Mouse (Mus musculus) adrenal gland, postnatal 10 days (tissue): Measurements from ENCODE around the gene Ogdh. TPM values are rescaled to one million over a fixed set of nuclear protein-coding genes. Genes with fewer than 3 reads are reported as not detected.
"Not testable (repeated sequence)": the region's sequence is repeated elsewhere in the genome, so short reads cannot be mapped to it uniquely, and the experiment has no call there.

Source experiments
- DNase-seq: peaks from one replicate; pipeline ENCODE4 v3.0.0; 2021; ENCODE audit warnings: mixed read lengths
- total RNA-seq, 2 experiments: library from RNA; stranded (reverse); gene quantifications; 2 replicates each; pipeline ENCODE4 v1.2.3; 2021

The Ogdh gene
- total RNA-seq, 2 experiments from 2014 or later: 854 to 941 TPM

GRCm38 (mm10) chr11:6366434-6366833 lies 75.0 kb downstream of the Ogdh start:
- no peak for DNase-seq

- DNase-seq: no peak
These were observed 75.7 kb downstream of the Ogdh start for GRCm38 (mm10) chr11:6367156-6367555.

DNA sequence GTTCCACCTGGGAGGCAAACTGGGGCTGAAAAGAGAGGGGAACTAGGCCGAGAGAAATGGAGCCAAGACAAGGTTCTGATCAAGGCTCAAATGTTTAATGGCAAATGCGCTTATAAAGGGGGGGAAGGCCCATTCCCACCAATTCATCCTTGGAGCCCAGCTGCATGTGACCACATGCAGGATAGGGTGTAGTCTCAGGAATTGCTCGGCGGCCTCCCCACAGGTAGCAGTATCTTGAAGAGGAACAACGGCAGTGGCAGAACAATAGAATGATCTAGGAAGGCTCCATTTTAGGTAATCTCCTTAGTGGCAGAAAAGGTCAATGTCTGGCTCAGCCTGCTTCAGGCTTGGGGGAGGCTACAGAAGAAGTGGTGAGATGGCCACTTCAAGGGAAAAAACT lies 76.6 kb downstream of the Ogdh start:
- not testable (repeated sequence) for DNase-seq

DNA sequence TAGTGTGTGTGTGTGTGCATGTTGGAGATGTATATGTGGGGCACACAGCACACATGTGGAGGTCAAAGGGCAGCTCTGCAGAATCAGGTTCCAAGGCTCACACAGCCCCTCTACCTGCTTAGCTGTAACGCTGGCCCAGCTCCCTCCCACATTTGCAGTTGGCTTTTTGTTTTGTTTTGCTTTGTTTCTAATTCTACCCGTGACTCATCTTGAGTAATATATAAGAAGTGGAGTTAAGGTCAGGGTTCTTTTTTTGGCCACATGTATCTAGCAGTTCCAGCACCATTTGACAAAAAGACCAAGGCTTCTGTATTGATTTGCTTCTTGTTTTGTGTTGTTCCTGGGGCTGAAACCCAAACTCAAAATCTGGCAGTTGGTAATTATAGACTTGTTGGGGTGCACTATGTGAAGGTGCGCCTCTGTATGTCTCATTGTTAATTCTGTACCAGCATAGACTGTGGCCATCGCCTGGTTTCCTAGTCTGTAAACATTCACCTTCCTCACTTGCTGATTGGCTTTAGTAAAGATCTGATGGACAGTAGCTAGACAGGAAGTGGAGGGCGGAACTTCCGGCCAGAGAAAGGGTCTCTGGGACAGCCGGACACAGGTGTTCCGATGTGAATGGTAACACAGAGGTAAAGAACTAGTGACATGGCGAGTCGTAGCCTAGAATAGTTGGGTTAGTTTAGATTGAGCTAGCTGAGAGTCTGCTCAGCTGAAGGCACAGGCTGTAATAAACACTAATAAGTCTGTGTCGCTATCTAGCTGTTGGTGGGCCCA lies 80.1 kb downstream of the Ogdh start:
- DNase-seq: no peak

DNA sequence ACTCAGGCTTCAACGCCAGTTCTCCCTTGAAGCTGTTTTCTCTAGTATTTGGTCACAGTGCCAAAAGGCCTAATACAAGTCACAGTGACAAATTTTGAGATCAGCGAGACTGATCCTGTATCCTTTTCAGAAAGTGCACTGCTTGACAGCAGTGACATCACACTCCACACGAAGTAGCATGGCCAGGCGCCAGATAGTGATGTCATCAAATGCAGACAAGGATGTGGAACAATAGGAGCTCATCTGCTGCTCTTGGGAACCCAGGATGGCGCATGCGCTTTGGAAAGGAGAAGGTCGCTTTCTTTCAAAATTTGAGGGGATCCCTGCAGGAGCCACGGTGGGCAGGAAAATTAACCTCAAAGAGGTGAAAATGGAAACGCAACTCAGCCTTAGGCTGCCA lies 81.4 kb downstream of the Ogdh start:
- DNase-seq: no peak

GRCm38 (mm10) chr11:6380916-6381315 lies 89.5 kb downstream of the Ogdh start:
- DNase-seq: no peak

GRCm38 (mm10) chr11:6388126-6388725 lies 96.8 kb downstream of the Ogdh start:
- DNase-seq: no peak

DNA sequence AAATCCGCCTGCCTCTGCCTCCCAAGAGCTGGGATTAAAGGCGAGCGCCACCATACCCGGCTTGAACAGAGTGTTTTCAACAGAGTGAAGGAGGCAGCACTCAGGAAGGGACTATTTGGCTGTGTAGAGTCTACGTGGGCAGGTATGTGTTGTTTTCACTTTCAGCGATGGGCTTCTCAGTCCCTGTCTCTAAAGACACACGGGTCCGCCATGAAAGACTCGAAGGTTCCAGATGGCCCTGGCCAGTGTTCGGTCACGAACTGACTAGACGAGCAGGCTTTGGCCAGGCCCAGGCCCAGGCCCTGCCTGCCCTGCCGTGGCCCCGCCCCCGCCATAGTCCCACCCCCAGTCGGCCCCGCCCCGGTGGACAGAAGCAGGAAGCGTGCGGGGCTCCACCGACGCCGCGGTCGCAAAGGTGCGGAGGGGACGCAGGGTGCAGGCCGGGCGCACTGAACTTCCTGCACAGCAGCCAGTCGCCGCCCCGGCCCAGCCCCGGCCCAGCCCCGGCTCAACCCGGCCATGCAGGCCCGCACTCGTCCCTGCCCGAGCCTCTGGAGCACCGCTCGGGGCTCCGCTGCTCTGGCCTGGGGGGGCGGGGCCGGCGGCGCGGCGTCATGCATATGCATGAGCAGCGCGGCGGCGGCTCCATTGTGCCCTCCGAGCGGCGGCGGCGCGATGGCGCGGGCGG lies 97.4 kb downstream of the Ogdh start, which contains the start of gene Zmiz2:
Gene Zmiz2 (plus strand): TSS at position 349 of the 688 bp plus-strand sequence.
- peak; percentile 98 for DNase-seq

- DNase-seq: peak; percentile 49
These were observed 98.1 kb downstream of the Ogdh start for GRCm38 (mm10) chr11:6389483-6389921.

DNA sequence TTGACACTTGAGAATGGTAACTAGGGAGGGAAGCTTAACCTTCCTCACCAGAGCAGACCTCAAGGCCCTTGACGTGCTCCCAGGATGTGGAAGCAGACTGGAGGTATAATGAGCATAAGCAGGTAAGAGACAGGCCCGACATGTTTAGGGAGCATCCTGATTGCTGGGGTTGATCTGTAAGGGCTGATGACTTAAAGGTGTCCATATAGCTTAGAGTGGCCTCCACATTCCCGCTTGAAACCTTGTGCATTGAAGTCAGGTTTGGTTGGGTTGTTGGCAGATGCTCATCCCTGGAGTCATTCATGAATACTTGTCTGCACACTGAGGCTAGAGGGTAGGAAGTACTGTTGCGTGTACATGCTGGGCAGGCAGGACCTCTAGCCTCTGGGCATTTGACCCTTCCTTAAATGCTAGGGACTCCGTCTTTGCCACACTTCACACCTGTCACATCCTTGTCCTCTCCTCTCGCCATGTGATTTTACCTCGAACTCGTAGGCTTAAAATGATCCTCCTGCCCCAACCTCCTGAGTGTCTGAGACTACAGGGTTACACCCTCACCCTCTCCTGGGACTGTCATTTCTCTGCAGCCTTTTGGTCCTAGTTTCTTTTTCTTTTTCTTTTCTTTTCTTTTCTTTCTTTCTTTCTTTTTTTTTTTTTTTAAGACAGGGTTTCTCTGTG lies 99.1 kb downstream of the Ogdh start:
- DNase-seq: no peak

DNA sequence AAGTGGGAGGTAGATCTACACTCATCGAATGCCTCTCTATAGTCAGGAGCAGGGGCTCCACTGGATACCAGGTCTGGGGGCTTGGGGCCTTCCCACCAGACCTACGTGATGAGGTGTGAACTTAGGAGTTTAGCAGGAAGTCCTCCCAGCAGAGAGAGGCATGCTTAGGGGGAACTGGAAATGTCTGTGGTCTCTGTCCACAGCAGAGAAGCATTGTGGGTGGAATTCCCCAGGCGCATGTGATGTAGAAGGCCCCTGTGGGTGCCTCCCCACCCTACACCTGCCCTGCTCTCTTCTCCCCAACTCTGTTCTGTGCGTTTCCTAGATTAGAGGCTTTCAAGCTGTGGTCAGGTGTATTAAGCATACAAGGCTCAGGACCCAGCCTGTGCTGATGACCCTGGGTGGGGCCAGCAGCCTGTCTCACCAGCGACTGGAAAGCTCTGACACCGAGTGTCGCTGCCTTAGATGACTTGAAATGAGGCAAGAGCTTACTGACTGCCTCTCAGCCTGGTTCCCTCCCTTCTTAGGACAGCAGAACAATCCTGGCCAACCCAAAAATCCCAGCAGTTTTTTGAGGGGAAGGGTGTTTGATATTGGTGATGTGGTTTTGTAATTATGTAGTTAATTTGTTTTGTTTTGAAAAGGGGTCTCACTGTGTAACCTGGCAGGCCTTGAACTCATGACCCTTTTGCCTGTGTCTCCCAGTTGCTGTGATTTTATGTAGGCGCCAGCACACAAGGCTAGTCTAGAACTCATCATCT lies 100.3 kb downstream of the Ogdh start:
- no peak for DNase-seq

DNA sequence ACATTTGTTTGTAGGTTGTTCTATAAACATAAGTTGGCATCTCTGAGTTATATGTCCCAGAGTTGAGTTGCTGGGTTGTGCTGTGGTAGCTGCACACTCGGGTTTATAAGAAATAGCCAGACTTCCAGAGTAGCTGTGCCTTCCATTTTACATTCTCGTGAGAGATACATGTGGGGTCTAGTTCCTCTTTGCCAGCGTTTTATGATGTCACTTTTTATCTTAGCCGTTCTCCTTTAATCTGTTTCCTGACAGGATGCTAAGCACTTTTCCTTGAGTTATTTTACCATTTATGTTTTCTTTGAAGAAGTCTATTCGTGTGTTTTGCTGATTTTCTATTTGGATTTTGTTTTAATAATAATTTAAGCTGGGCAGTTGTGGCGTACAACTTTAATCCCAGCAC lies 101.4 kb downstream of the Ogdh start:
- no peak for DNase-seq

DNA sequence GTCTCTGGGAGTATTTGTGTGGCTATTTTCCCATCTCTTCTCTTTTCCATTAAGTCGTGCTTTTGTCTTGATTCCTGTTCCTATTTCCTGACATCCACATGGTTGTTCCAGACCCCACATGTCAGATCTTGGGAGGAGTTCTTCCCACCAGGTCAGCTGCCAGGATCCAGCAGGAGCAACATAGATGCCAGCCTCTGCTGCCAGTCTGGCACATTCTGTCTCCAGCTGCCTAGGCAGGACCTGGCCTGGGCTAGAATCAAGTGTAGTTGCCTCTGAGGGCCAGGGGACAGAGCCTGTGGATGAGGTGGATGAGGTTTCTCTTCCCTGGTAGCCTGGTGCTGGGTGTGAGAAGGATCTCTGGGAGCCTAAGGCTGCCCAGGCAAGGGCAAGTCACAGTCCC lies 102.4 kb downstream of the Ogdh start:
- no peak for DNase-seq

DNA sequence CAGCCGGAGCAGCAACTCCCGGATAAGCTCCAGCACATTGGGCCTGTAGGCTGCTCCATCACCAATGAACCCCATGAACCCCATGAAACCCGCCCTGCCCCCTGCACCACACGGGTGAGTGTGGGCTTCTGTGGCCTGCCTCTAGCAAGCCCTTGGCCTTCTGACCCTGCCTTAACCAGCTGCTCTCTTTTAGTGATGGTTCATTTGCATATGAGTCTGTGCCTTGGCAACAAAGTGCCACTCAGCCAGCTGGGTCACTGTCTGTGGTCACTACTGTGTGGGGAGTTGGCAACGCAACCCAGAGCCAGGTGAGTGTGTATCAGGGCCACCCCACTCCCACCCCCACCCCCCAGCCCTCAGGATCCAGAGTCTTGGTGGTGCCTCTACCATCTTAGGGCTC lies 104.1 kb downstream of the Ogdh start:
- DNase-seq: no peak

- DNase-seq: no peak
These were observed 106.7 kb downstream of the Ogdh start for GRCm38 (mm10) chr11:6398141-6398540.

DNA sequence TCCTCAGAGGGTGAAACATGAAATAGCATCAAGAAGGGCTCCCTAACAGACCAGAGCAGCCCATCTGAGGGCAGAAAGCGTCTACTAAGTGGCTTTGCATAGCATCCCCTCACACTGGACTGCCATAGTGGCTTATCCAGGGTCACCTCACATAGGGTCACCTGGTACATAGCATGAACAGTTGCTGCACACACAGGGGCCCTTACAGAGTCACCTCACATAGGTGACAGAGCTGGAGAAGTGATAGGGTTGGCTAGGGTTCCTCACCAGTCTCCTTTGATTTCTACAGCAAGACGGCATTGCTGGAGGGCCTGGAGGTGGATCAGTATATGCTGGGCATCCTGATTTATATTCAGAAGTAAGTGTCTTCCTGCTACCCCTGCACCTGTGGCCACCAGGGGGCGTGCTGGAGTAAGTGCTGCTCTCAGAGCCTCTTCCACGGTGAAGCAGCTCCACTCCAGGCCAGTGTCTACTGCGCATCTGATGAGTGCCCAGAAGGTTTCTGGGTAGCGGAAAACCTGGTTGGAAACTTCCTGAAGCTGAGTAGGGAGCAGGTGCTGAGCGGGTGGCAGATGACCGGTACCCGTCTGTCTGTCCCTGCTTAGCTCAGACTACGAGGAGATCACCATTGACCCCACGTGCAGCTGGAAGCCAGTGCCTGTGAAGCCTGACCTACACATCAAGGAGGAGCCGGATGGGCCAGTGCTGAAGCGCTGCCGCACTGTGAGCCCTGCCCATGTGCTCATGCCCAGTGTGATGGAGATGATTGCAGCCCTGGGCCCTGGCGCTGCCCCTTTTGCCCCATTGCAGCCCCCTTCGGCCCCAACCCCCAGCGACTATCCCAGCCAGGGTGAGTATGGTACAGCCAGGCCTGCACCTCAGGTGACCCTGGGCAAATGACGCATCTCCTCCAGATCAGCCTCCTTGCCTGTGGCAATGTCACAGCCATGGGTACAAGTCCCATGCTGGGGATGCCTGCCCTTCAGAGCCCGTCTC lies 111.4 kb downstream of the Ogdh start:
- DNase-seq: peak; percentile 86

GRCm38 (mm10) chr11:6403830-6404405 lies 112.5 kb downstream of the Ogdh start:
- no peak for DNase-seq

DNA sequence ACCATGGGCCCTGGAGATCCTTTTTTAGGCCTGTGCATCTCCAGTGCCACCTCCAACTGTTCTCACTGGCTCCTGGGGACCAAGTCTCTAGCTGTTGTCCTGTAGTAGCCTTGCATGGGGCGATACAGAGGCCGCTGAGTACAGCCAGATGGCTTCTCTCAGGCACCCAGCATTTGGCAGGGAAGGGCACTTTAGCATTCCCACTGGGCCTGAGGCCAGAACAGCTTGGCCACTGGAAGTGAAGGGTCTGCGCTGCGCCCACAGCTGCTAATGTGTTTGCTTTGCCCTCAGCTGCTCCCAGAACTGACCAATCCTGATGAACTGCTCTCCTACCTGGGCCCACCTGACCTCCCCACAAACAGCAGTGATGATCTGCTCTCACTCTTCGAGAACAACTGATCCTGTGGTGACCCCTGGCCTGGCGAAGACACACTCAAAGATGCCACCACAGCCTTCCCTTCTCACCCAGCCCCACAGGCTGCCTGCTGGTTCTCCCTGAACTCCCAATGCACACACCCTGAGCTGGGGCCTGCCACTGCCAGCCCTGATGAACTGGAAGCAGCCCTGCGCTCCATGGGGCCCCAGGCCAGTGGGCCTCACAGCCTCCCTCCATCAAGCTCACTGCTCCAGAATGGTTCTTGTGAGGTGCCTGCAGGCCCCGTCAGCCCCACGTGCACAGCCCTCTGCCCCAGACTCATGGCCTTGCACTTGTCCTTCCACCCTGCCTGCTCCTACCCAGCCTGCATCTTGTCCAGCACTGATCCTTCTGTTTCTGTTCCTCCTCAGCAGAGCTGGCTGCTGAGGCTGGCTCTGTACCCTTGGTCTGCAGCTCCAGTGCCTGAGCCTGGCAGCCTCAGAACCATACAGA lies 113.5 kb downstream of the Ogdh start:
- peak; percentile 41 for DNase-seq

- DNase-seq: peak; percentile 68
These were observed 114.2 kb downstream of the Ogdh start for GRCm38 (mm10) chr11:6405591-6406081.
